Mouse (Mus musculus): ENCODE measurements around the gene Lcmt1. TPM values are rescaled to one million over a fixed set of nuclear protein-coding genes. Genes with fewer than 3 reads are reported as not detected.

The Lcmt1 gene
- polyA plus RNA-seq, 1 experiment from 2014 or later, result 49.7 TPM

DNA sequence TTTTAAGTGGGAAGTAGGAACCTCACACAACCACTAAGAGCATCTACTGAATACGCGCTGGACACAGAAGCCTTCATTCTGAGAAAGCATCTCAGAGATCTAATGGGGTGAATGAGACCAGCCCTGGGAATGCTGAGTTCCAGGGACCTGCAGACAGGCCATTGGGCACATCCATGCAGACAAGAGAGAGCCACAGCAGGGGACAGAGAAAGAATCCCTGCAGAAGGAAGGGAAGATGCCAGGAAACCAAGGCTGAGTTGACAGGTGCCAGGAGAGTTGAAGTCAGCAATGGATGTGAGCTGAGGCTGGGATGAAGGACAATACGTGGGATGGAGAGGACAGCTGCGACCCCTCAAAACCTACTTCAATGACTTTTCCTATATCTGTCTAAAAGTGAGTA lies 16.5 kb upstream of the Lcmt1 start:
- Histone ChIP-seq H3K4me2 (peak overlapping the region; percentile 54), H3K9me3 (ENCODE audit: control insufficient read depth, low read length) (no peaks in the 10 kb centered on the region), H3K4me1 (replicated peaks; ENCODE audit: control insufficient read depth, insufficient read depth, low read length) (peaks cover 63% of the 10 kb centered on the region), H3K4me3 (ENCODE audit: low read depth, low read length) (no peak overlapping the region), H3K27ac (ENCODE audit: low read depth, low read length) (no peak overlapping the region), H3K27me3 (replicated peaks; ENCODE audit: control insufficient read depth, insufficient read depth, low read length) (no peaks in the 10 kb centered on the region), H3K36me3 (ENCODE audit: control insufficient read depth, insufficient read depth, low read length) (peaks cover 4% of the 10 kb centered on the region; the same call in 1 of the 2 replicates), H3K9ac (ENCODE audit: low read depth, low read length) (no peak overlapping the region)
- ATAC-seq (replicated peaks; ENCODE audit: low FRiP score), result no peak
- 95% methylated on average over 4 of the region's 4 CpGs for WGBS
- no peak for DNase-seq (ENCODE audit: low spot score)

GRCm38 (mm10) chr7:123353879-123354278 lies 15.7 kb upstream of the Lcmt1 start:
- no peak for DNase-seq (ENCODE audit: low spot score)
- H3K4me1 ChIP-seq (replicated peaks; ENCODE audit: control insufficient read depth, insufficient read depth, low read length), result peaks cover 61% of the 10 kb centered on the region
- peak; percentile 92 for ATAC-seq (replicated peaks; ENCODE audit: low FRiP score)
- no peak overlapping the region for H3K9ac ChIP-seq (ENCODE audit: low read depth, low read length)
- H3K27me3 ChIP-seq (replicated peaks; ENCODE audit: control insufficient read depth, insufficient read depth, low read length), result no peaks in the 10 kb centered on the region
- 44% methylated on average over 5 of the region's 5 CpGs for WGBS
- peaks cover 4% of the 10 kb centered on the region; the same call in 1 of the 2 replicates for H3K36me3 ChIP-seq (ENCODE audit: control insufficient read depth, insufficient read depth, low read length)
- H3K4me3 ChIP-seq (ENCODE audit: low read depth, low read length), result 0 out of 2 replicates have a peak overlapping the region, but pooled peaks have one; percentile 13
- H3K4me2 ChIP-seq, result peak overlapping the region; percentile 54
- peak overlapping the region; percentile 44; the same call in 1 of the 2 replicates for H3K27ac ChIP-seq (ENCODE audit: low read depth, low read length)
- H3K9me3 ChIP-seq (ENCODE audit: control insufficient read depth, low read length), result no peaks in the 10 kb centered on the region

GRCm38 (mm10) chr7:123354392-123354791 lies 15.2 kb upstream of the Lcmt1 start:
- Histone ChIP-seq H3K4me2 (peak overlapping the region; percentile 54), H3K4me1 (replicated peaks; ENCODE audit: control insufficient read depth, insufficient read depth, low read length) (peaks cover 58% of the 10 kb centered on the region), H3K36me3 (ENCODE audit: control insufficient read depth, insufficient read depth, low read length) (peaks cover 4% of the 10 kb centered on the region; the same call in 1 of the 2 replicates), H3K27ac (ENCODE audit: low read depth, low read length) (peak overlapping the region; percentile 44; the same call in 1 of the 2 replicates), H3K4me3 (ENCODE audit: low read depth, low read length) (0 out of 2 replicates have a peak overlapping the region, but pooled peaks have one; percentile 13), H3K27me3 (replicated peaks; ENCODE audit: control insufficient read depth, insufficient read depth, low read length) (no peaks in the 10 kb centered on the region), H3K9ac (ENCODE audit: low read depth, low read length) (no peak overlapping the region), H3K9me3 (ENCODE audit: control insufficient read depth, low read length) (no peaks in the 10 kb centered on the region)
- DNase-seq (ENCODE audit: low spot score), result no peak
- 63% methylated on average over 5 of the region's 5 CpGs for WGBS
- ATAC-seq (replicated peaks; ENCODE audit: low FRiP score), result peak; percentile 40

GRCm38 (mm10) chr7:123354851-123355250 lies 14.7 kb upstream of the Lcmt1 start:
- peak overlapping the region; percentile 54; the same call in 1 of the 2 replicates for H3K4me2 ChIP-seq
- peaks cover 55% of the 10 kb centered on the region for H3K4me1 ChIP-seq (replicated peaks; ENCODE audit: control insufficient read depth, insufficient read depth, low read length)
- no peak for DNase-seq (ENCODE audit: low spot score)
- peaks cover 4% of the 10 kb centered on the region; the same call in 1 of the 2 replicates for H3K36me3 ChIP-seq (ENCODE audit: control insufficient read depth, insufficient read depth, low read length)
- no peak overlapping the region for H3K4me3 ChIP-seq (ENCODE audit: low read depth, low read length)
- no peaks in the 10 kb centered on the region for H3K9me3 ChIP-seq (ENCODE audit: control insufficient read depth, low read length)
- ATAC-seq (replicated peaks; ENCODE audit: low FRiP score), result no peak
- WGBS, result 78% methylated on average over 2 of the region's 2 CpGs
- H3K27me3 ChIP-seq (replicated peaks; ENCODE audit: control insufficient read depth, insufficient read depth, low read length), result no peaks in the 10 kb centered on the region
- no peak overlapping the region for H3K9ac ChIP-seq (ENCODE audit: low read depth, low read length)
- peak overlapping the region; percentile 44; the same call in 1 of the 2 replicates for H3K27ac ChIP-seq (ENCODE audit: low read depth, low read length)

DNA sequence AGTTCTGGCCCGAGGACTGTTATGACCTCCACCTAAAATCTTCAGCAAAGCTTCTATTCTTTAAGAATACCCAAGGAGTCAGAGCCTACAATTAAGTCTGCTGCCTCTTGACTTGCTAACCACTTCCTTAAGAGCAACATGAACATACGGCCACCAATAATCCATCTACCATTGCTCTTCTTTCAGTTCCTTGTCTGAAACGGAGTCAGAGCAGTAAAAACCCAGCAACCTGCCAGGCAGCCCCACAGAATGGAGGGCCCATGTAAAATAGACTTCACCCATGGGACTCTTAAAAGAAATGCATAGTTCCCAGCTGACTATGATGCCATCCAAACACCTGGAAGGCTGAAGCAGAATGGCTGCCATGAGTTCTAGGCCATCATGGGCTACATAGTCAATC lies 13.4 kb upstream of the Lcmt1 start:
- Histone ChIP-seq H3K27me3 (replicated peaks; ENCODE audit: control insufficient read depth, insufficient read depth, low read length) (no peaks in the 10 kb centered on the region), H3K9me3 (ENCODE audit: control insufficient read depth, low read length) (no peaks in the 10 kb centered on the region), H3K27ac (ENCODE audit: low read depth, low read length) (peak overlapping the region; percentile 8; the same call in 1 of the 2 replicates), H3K4me2 (no peak overlapping the region), H3K36me3 (ENCODE audit: control insufficient read depth, insufficient read depth, low read length) (peaks cover 3% of the 10 kb centered on the region; the same call in 1 of the 2 replicates), H3K4me1 (replicated peaks; ENCODE audit: control insufficient read depth, insufficient read depth, low read length) (peaks cover 53% of the 10 kb centered on the region), H3K4me3 (ENCODE audit: low read depth, low read length) (no peak overlapping the region), H3K9ac (ENCODE audit: low read depth, low read length) (no peak overlapping the region)
- ATAC-seq (replicated peaks; ENCODE audit: low FRiP score) (no peak), DNase-seq (ENCODE audit: low spot score) (no peak)
- 79% methylated on average over 3 of the region's 3 CpGs for WGBS

DNA sequence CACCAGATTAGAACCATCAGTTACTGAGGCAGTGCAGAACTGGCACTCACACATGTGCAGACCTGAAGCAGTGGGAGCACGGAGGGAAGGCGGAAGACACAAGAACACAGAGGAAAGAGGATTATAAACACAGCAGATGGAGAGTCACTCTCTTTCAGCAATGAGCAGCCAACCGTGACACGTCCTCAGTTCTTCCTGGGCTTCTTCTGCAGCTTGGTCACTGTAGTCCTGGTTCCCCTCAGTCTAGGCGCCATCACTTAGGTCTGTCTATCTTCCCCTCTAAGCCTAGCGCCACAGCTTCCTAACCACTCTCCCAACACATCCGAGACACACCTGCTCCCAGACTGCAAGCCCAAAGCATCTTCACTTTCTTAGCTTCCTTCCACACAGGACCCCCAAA lies 10.5 kb upstream of the Lcmt1 start:
- DNase-seq (ENCODE audit: low spot score) (no peak), ATAC-seq (replicated peaks; ENCODE audit: low FRiP score) (no peak)
- H3K9ac ChIP-seq (ENCODE audit: low read depth, low read length), result no peak overlapping the region
- no peaks in the 10 kb centered on the region for H3K27me3 ChIP-seq (replicated peaks; ENCODE audit: control insufficient read depth, insufficient read depth, low read length)
- H3K36me3 ChIP-seq (ENCODE audit: control insufficient read depth, insufficient read depth, low read length), result peaks cover 2% of the 10 kb centered on the region; the same call in 1 of the 2 replicates
- H3K4me2 ChIP-seq, result no peak overlapping the region
- no peak overlapping the region for H3K4me3 ChIP-seq (ENCODE audit: low read depth, low read length)
- H3K4me1 ChIP-seq (replicated peaks; ENCODE audit: control insufficient read depth, insufficient read depth, low read length), result peaks cover 40% of the 10 kb centered on the region
- no peaks in the 10 kb centered on the region for H3K9me3 ChIP-seq (ENCODE audit: control insufficient read depth, low read length)
- WGBS, result 84% methylated on average over 7 of the region's 7 CpGs
- H3K27ac ChIP-seq (ENCODE audit: low read depth, low read length), result no peak overlapping the region

GRCm38 (mm10) chr7:123360185-123360584 lies 9.4 kb upstream of the Lcmt1 start:
- Histone ChIP-seq H3K36me3 (ENCODE audit: control insufficient read depth, insufficient read depth, low read length) (peaks cover 2% of the 10 kb centered on the region; the same call in 1 of the 2 replicates), H3K27me3 (replicated peaks; ENCODE audit: control insufficient read depth, insufficient read depth, low read length) (no peaks in the 10 kb centered on the region), H3K4me1 (replicated peaks; ENCODE audit: control insufficient read depth, insufficient read depth, low read length) (peaks cover 39% of the 10 kb centered on the region), H3K4me3 (ENCODE audit: low read depth, low read length) (no peak overlapping the region), H3K4me2 (no peak overlapping the region), H3K9me3 (ENCODE audit: control insufficient read depth, low read length) (no peaks in the 10 kb centered on the region), H3K9ac (ENCODE audit: low read depth, low read length) (no peak overlapping the region), H3K27ac (ENCODE audit: low read depth, low read length) (no peak overlapping the region)
- WGBS, result 81% methylated on average over 5 of the region's 5 CpGs
- no peak for ATAC-seq (replicated peaks; ENCODE audit: low FRiP score)
- DNase-seq (ENCODE audit: low spot score), result no peak

DNA sequence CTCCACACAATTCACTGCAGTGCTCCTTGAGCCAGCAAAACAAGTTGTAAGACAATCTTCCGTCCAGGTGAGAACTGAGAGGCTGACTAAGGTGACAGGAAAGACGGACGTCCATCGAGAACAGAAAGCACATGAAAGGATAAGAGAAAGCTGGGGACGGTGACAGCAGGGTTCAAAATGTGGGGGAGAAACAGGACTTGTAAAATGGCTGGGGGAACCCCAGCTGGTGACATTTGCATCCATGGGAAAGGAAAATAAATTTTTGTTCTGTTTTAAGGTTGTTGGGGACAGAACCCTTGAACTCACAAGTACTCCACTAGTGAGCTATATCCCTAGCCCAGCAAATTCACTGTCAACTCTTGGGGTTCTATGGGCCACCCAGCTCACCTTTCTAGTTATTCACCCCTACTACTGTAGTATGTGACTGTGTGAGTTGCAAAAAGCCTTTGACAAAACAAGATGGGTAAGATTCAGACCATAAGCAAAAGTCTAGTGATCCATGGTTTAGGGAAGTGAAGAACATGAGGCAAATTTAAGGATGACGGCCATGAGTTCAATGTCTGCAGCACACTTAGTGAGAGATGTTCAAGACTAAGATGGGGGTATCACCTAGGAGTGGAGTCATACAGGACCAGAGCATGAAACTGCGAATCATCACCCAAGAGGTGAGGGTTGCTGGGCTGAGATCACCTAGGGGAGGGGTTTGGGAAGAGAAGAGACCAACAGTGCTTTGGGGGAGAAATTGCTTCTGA lies 8.2 kb upstream of the Lcmt1 start:
- Histone ChIP-seq H3K9ac (ENCODE audit: low read depth, low read length) (no peak overlapping the region), H3K4me1 (replicated peaks; ENCODE audit: control insufficient read depth, insufficient read depth, low read length) (peaks cover 41% of the 10 kb centered on the region), H3K4me2 (no peak overlapping the region), H3K27me3 (replicated peaks; ENCODE audit: control insufficient read depth, insufficient read depth, low read length) (no peaks in the 10 kb centered on the region), H3K4me3 (ENCODE audit: low read depth, low read length) (no peak overlapping the region), H3K36me3 (ENCODE audit: control insufficient read depth, insufficient read depth, low read length) (peaks cover 2% of the 10 kb centered on the region; the same call in 1 of the 2 replicates), H3K27ac (ENCODE audit: low read depth, low read length) (no peak overlapping the region), H3K9me3 (ENCODE audit: control insufficient read depth, low read length) (no peaks in the 10 kb centered on the region)
- ATAC-seq (replicated peaks; ENCODE audit: low FRiP score), result no peak
- DNase-seq (ENCODE audit: low spot score), result no peak
- 92% methylated on average over 7 of the region's 7 CpGs for WGBS

GRCm38 (mm10) chr7:123362806-123363205 lies 6.8 kb upstream of the Lcmt1 start:
- no peak for ATAC-seq (replicated peaks; ENCODE audit: low FRiP score)
- H3K4me1 ChIP-seq (replicated peaks; ENCODE audit: control insufficient read depth, insufficient read depth, low read length), result peaks cover 50% of the 10 kb centered on the region
- H3K27ac ChIP-seq (ENCODE audit: low read depth, low read length), result no peak overlapping the region

More at GRCm38 (mm10) chr7:123362806-123363205, 6.8 kb upstream of the Lcmt1 start:
- 89% methylated on average over 3 of the region's 3 CpGs for WGBS
- Histone ChIP-seq H3K4me2 (no peak overlapping the region), H3K9ac (ENCODE audit: low read depth, low read length) (no peak overlapping the region), H3K27me3 (replicated peaks; ENCODE audit: control insufficient read depth, insufficient read depth, low read length) (no peaks in the 10 kb centered on the region), H3K9me3 (ENCODE audit: control insufficient read depth, low read length) (no peaks in the 10 kb centered on the region), H3K4me3 (ENCODE audit: low read depth, low read length) (no peak overlapping the region), H3K36me3 (ENCODE audit: control insufficient read depth, insufficient read depth, low read length) (0 out of 2 replicates have a peak, but pooled peaks cover 2% of the 10 kb centered on the region)
- DNase-seq (ENCODE audit: low spot score), result no peak
